Mouse (Mus musculus) thymus, adult 2 months (tissue): ENCODE measurements around the gene Acot7.

ENCODE experiments used
- CTCF ChIP-seq: fragments of 200-500 bp; IDR thresholded peaks from 2 replicates; pipeline ENCODE4 v1.5.1; 2012; ENCODE audit warnings: mild to moderate bottlenecking, control low read depth, low read length, moderate library complexity, borderline replicate concordance; ENCODE audit not compliant: control insufficient read depth, poor library complexity, insufficient read depth; ENCODE audit errors: extremely low read depth
- POLR2A ChIP-seq: fragments of 200-500 bp; IDR thresholded peaks from 2 replicates; pipeline ENCODE4 v1.6.1; 2012; ENCODE audit warnings: mild to moderate bottlenecking, low read length, control low read depth, moderate library complexity; ENCODE audit not compliant: control insufficient read depth, poor library complexity, insufficient read depth; ENCODE audit errors: extremely low read depth

DNA sequence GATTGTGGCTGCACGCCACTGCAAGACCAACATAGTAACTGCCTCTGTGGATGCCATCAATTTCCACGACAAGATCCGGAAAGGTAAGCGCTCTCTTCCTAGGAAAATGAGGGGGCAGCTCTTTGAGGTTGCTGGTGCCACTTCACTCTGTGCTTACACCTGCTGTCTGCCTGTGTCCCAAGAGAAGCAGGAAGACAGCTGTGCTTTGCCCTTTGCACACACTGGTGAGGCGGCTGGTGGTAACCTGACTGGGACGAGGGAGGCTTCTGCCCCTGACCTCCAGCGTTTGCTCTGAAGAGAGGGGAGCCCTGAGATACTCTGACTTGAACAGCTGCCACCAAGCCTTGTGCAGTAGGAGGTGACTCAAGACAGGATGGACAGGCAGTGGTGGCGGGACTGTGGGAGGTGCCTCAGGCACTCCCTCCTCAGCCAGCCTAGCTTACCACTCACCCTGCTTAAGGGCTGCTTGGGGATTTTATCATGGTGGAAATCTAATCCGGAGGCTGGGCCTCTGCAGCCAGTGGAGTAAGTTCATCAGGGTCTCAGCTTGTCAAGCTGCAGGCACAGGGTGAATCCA, 75.3 kb downstream of the Acot7 start:
- TF ChIP-seq CTCF (no peak), POLR2A (no peak)
